In the genomic region with DNA sequence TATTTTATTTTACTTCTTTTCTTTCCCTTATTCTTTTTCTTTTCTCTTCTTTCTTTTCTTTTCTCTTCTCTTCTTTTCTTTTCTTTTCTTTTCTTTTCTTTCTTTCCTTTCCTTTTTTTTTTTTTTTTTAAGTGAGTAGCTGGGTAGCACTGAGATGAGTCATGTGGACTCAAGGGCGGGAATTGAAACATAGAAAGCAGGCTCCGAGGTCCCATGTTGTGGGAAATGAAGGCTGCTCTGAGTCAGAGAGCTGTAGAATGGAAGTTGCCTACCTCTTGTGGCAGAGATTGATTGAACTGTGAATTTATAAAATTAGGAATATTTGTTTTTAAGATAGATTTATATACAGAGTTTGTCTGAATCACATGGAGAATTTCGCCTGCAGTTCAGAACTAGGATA, we compare ENCODE assay signal across 15 mouse cellular contexts.
"Had no signal": no experiment of that assay in that cellular context is flagged by ENCODE, and none has a peak within 500 bp of the region (broad histone marks: within the 10 kb centered on the region; RNA-seq: fewer than 3 reads in every experiment).

No protein-coding gene starts in this region.

- H3K9ac ChIP-seq: lung, embryonic 14.5 days; midbrain, embryonic 12.5 days; neural tube, embryonic 12.5 days had no signal

- H3K27me3 ChIP-seq: midbrain, embryonic 12.5 days; neural tube, embryonic 12.5 days had no signal

- H3K4me1 ChIP-seq: midbrain, embryonic 10.5 days; midbrain, embryonic 12.5 days; neural tube, embryonic 12.5 days had no signal

- ATAC-seq: midbrain, embryonic 16.5 days had no signal

- H3K4me2 ChIP-seq: lung, embryonic 14.5 days; midbrain, embryonic 12.5 days; neural tube, embryonic 12.5 days had no signal

- H3K36me3 ChIP-seq: midbrain, embryonic 10.5 days; midbrain, embryonic 12.5 days; neural tube, embryonic 12.5 days had no signal

- DNase-seq: lung, adult 18-20 months; lung, embryonic 14.5 days; lung, postnatal 10 days; lung, postnatal 4 days; midbrain, embryonic 14.5 days; right cerebral cortex, postnatal 25 days; right cerebral cortex, postnatal 4 days; spleen, adult 18-20 months; thymus, adult 18-20 months; thymus, postnatal 14 days; thymus, postnatal 36 days had no signal

- H3K4me3 ChIP-seq: midbrain, embryonic 10.5 days; midbrain, embryonic 12.5 days; neural tube, embryonic 12.5 days had no signal

- H3K9me3 ChIP-seq: midbrain, embryonic 10.5 days; midbrain, embryonic 12.5 days; neural tube, embryonic 12.5 days had no signal

- H3K27ac ChIP-seq: midbrain, embryonic 10.5 days; midbrain, embryonic 12.5 days; neural tube, embryonic 12.5 days had no signal
